Mouse (Mus musculus): ENCODE results near the gene Acot7.

DNA sequence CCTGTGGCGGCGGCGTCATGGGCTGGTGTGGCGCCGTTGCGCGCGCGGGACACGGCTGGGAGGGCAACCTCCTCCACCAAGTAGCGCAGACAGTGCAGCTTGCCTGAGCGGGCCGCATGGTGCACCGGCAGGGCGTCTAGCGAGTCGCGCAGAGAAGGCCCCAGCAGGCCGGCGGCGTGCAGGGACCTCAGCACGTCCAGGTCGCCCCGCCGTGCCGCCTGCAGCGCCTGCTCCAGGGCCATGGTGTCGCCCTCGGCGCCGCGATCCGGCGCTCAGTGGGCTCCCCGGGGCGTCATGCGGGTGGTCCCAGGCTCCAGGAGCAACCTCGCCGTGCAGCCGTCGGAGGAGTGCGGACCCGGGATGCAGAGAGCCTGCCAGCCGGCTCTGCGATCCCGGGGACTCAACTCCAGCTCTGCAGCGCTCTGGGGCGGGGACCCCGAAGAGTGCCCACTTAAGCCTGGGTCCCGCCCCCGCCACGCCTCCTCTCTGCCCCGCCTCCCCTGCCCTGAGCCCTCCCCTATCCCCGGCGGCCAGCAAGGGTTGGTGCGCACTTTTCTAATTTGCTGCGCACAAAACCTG lies 25.9 kb upstream of the Acot7 start, which contains the start of gene Espn:
- TF ChIP-seq CTCF (IDR thresholded peaks at IDR 0.05; ENCODE audit: borderline replicate concordance, insufficient read depth, low read depth, low read length) (no peak), POLR2A (IDR thresholded peaks at IDR 0.05; ENCODE audit: borderline replicate concordance, insufficient read depth, low read length) (no peak)
